Mouse (Mus musculus): ENCODE data around the gene Ror2.

DNA sequence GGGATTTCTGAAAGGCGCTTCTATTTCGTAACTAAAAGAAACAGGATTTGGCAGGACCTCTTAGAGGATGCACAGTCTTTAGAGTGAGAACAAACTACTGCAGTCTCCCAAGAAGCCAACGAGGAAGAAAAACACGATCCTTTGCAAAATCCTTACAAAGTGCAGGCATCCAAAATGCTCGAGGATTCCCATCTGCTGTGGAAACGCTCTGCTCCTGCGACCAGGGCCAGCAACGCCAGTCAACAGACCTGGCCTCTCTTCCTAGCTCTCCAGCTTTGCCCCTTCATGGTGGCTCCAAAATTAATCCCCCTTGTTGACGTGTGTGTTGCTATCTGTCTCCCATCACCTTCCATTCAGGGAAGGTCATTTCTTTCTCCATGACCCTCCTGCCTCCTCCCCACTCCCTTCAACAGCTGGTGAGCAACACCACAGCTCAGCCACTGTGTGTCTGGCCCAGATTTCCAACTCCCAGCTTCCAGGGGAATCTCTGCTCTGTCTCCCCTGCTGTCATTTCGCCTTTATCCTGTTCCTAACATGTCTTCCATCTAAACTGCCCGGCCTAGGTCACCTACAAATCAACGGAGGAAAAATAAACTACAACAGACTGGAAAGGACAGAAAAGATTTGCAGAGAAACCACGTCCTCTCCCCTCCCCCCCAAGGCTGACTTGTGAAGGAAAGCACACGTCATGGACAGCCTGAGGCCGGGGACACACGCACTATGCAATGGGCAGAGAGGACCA, 23.2 kb downstream of the Ror2 start:
- TF ChIP-seq CTCF (conservative IDR thresholded peaks at IDR 0.05; ENCODE audit: low read length) (no peak), POU5F1 (IDR thresholded peaks at IDR 0.05; ENCODE audit: borderline replicate concordance, low read length) (no peak)

All from E14TG2a.4 (cell line).